Mouse (Mus musculus) E14TG2a.4 (cell line): ENCODE measurements around the gene Btf3l4.
A peak's percentile ranks its signal among the peaks of the same experiment; 100 is the strongest.

ENCODE experiments used
- H3K27me3 ChIP-seq: 2 replicates; pipeline ENCODE4 v1.6.1; 2014; ENCODE audit warnings: low read length, control low read depth; ENCODE audit not compliant: insufficient read depth
- H3K36me3 ChIP-seq: 2 replicates; pipeline ENCODE4 v1.6.1; 2014; ENCODE audit warnings: low read length, control low read depth; ENCODE audit not compliant: insufficient read depth
- H3K4me1 ChIP-seq: replicated peaks from 2 replicates; pipeline ENCODE4 v1.6.1; 2014; ENCODE audit warnings: low read depth, low read length, control low read depth
- H3K4me3 ChIP-seq: replicated peaks from 2 replicates; pipeline ENCODE4 v1.5.1; 2014; ENCODE audit warnings: mild to moderate bottlenecking, low read length
- H3K9me3 ChIP-seq: 2 replicates; pipeline ENCODE4 v1.6.1; 2014; ENCODE audit warnings: low read length, control low read depth
- CTCF ChIP-seq: conservative IDR thresholded peaks from 2 replicates; pipeline ENCODE4 v1.5.1; 2014; ENCODE audit warnings: low read length
- NANOG ChIP-seq: IDR thresholded peaks from 2 replicates; pipeline ENCODE4 v1.6.1; 2014; ENCODE audit warnings: borderline replicate concordance, low read length, mixed read lengths
- POU5F1 ChIP-seq: IDR thresholded peaks from 2 replicates; pipeline ENCODE4 v1.6.1; 2014; ENCODE audit warnings: low read length, borderline replicate concordance

The Btf3l4 gene

GRCm38 (mm10) chr4:108847715-108848504 is 14.5 kb upstream of the Btf3l4 start, which contains the start of gene Kti12:
Gene Kti12, plus strand, starts transcription at chr4:108847785.
- Histone ChIP-seq H3K27me3 (no peaks in the 10 kb centered on the region), H3K4me3 (peak within 1 kb of the TSS; percentile 96), H3K4me1 (peaks cover 40% of the 10 kb centered on the region), H3K9me3 (no peaks in the 10 kb centered on the region), H3K36me3 (peaks cover 21% of the 10 kb centered on the region)
- no peak for TF ChIP-seq CTCF
- no peak for TF ChIP-seq NANOG
- TF ChIP-seq POU5F1, result no peak

DNA sequence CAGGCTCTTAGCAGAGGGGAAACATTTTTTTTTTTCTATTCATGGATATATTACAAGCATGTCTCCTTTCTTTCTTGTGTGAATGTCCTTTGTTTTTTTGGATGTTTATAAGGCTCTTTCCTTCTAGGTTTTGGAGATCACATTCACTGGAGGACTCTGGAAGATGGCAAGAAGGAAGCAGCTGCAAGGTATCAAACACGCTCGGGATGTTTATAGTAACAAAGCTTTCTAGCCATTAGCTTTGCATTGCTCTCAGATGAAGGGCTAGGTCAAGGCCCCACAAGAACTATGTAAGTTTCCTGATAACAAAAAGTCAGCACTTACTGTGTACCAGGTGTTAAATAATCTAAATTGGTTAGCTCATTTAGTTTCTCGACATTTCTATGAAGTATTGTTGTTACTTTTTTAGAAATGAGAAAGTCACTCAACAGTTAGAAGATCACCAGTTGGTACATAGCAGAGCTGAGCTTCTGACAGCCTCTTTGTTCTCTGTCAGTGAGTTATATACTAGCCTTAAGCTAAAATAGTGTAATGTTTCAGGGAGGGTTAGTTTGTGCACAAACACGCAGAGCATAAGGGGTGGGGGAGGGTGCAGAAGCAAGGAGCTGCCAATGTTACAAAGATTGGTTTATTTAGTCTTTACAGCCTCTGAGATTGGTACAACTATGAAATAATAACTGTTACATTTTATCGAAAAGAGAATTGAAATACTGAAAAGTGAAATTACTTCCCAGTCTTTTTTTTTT is 12.6 kb upstream of the Btf3l4 start:
- H3K4me1 ChIP-seq, result peaks cover 55% of the 10 kb centered on the region
- no peak for TF ChIP-seq POU5F1
- no peak for TF ChIP-seq NANOG
- TF ChIP-seq CTCF, result no peak
- peaks cover 21% of the 10 kb centered on the region for H3K36me3 ChIP-seq
- H3K9me3 ChIP-seq, result no peaks in the 10 kb centered on the region
- H3K27me3 ChIP-seq, result no peaks in the 10 kb centered on the region
- H3K4me3 ChIP-seq, result no peak overlapping the region

- Histone ChIP-seq H3K9me3 (no peaks in the 10 kb centered on the region), H3K4me1 (peaks cover 43% of the 10 kb centered on the region), H3K4me3 (no peak overlapping the region), H3K36me3 (peaks cover 4% of the 10 kb centered on the region), H3K27me3 (no peaks in the 10 kb centered on the region)
- no peak for TF ChIP-seq POU5F1
- TF ChIP-seq CTCF, result no peak
- TF ChIP-seq NANOG, result peak; percentile 50; the same call in 1 of the 2 replicates
These were observed 9.9 kb upstream of the Btf3l4 start for GRCm38 (mm10) chr4:108843336-108843735.

- Histone ChIP-seq H3K36me3 (peaks cover 9% of the 10 kb centered on the region), H3K9me3 (no peaks in the 10 kb centered on the region), H3K4me1 (peaks cover 45% of the 10 kb centered on the region), H3K27me3 (no peaks in the 10 kb centered on the region), H3K4me3 (no peak overlapping the region)
- TF ChIP-seq NANOG (no peak), POU5F1 (no peak), CTCF (no peak)
These were observed 8.6 kb upstream of the Btf3l4 start for GRCm38 (mm10) chr4:108841920-108842578.

DNA sequence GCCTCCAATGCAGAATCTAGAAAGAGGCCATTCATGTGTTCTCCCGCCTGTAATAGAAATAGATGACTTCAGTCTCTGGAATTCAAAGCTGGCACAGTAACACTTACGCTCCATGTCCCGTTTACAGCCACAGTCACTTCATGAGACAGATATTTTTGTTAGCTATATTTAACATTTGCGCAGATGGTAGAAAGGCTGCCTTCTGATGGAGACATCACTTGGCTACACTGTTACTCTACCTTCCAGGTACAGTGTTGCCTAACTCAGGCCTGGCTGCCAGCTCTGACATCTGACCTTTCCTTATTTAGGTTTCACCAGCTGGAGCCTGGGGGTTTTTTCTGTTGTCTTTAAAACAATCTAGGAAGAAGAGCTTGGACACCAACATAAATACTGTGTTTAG is 4.6 kb upstream of the Btf3l4 start:
- Histone ChIP-seq H3K9me3 (no peaks in the 10 kb centered on the region), H3K4me3 (no peak overlapping the region), H3K27me3 (no peaks in the 10 kb centered on the region), H3K4me1 (peaks cover 48% of the 10 kb centered on the region), H3K36me3 (peaks cover 9% of the 10 kb centered on the region)
- TF ChIP-seq POU5F1 (no peak), NANOG (no peak), CTCF (no peak)

DNA sequence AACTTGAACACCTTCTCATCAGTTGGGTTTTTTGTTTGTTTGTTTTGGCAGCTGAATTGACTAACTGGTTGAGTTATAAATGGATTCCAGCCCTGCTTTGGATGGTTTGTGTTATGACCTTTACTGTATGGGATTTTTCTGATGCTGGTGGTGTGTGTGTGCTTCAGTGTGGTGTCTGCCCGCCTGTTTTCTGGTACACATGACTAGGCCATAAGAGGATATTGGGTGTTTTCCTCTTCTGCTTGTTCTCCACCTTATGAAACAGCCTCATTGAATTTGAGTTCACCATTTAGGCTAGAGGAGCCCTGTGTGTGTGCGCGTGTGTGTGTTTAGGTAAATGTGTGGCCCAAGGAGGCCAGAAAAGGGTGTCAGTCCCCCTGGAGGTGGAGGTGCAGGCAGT is 2.1 kb upstream of the Btf3l4 start:
- Histone ChIP-seq H3K36me3 (peaks cover 9% of the 10 kb centered on the region), H3K4me1 (peaks cover 51% of the 10 kb centered on the region), H3K4me3 (peak overlapping the region; percentile 85), H3K9me3 (no peaks in the 10 kb centered on the region), H3K27me3 (no peaks in the 10 kb centered on the region)
- TF ChIP-seq POU5F1 (no peak), NANOG (no peak), CTCF (no peak)

DNA sequence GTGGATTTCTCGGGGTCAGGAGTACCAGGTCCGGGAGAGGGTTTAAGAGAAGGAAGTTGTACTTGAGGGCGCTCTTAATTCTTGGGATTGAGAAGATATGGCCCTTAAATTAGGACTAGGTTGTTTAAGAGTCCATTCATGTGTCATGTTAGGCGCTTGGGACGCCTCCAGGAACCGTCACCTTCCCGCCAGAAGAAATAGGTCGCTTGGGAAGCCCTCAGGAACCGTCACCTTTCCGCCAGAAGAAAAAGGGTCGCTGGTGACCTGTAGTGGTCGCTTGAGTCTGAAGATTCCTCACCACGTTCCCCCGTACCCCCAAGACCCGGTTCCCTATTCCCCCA is 1.5 kb upstream of the Btf3l4 start:
- Histone ChIP-seq H3K4me3 (peak overlapping the region; percentile 85), H3K4me1 (peaks cover 47% of the 10 kb centered on the region), H3K27me3 (no peaks in the 10 kb centered on the region), H3K9me3 (no peaks in the 10 kb centered on the region), H3K36me3 (peaks cover 15% of the 10 kb centered on the region)
- TF ChIP-seq CTCF (no peak), NANOG (no peak), POU5F1 (no peak)

DNA sequence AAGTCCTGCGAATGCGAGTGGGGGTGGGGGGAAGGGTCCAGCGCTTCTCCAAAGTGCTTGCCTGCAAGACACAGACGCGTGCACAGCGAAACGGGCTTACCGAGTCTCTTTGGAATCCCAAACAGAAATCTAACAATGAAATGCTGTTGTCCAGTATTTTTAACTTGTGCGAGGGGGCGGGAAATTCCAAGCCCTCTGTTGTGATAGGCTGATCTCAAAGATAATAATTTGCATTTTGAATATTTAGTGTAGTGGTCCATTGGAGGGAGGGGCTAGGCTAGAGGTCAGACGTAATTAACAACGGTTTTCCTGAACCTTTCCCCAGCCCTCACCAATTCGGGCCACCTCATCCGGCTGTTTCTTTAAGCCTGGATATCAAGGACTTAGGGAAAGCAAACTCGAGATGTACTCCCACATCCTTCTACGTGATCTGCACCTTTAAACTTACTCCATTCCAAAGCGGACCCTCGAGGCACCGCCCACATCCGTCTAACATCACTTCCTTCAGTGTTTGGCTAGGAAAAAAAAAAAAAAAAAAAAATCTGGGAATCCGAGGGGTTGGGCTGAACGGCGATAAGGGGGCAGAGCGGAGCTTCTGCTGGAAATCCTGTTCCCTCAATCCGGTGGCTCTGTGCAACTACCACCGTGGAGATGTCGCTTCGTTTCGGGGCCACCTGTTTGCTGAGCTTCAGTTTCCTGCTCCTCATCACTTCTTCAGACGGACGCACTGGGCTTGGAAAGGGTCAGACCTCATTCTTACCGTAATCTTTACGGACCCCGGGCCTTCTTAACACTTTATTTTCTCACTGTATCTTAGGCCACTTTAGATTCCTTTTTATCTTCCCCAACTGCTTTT is 929 bp upstream of the Btf3l4 start, which contains the start of gene Txndc12:
Txndc12 (plus strand) TSS at position 487 of the 856 bp plus-strand sequence.
- TF ChIP-seq CTCF, result no peak
- no peak for TF ChIP-seq NANOG
- TF ChIP-seq POU5F1, result no peak
- peak within 1 kb of the TSS; percentile 85 for H3K4me3 ChIP-seq
- peaks cover 20% of the 10 kb centered on the region for H3K36me3 ChIP-seq
- no peaks in the 10 kb centered on the region for H3K27me3 ChIP-seq
- H3K9me3 ChIP-seq, result no peaks in the 10 kb centered on the region
- peaks cover 47% of the 10 kb centered on the region for H3K4me1 ChIP-seq
